Mouse (Mus musculus) adrenal gland, postnatal 4 days (tissue): ENCODE data around the gene Nkx1-1. TPM values are rescaled to one million over a fixed set of nuclear protein-coding genes. Genes with fewer than 3 reads are reported as not detected.

Experiments
- DNase-seq, 2 experiments: peaks; one replicate each; pipeline ENCODE4 v3.0.0; 2021 to 2022; ENCODE audit warnings: low spot score in 2 of 2, mixed read lengths in 2 of 2
- long read RNA-seq, 2 experiments: library from polyadenylated mRNA; stranded (forward); transcript quantifications; one replicate each; pipeline ENCODE4 v2.0.0; 2021
- total RNA-seq, 2 experiments: library from RNA; stranded (reverse); gene quantifications; 2 replicates each; pipeline ENCODE4 v1.2.3; 2021

Gene Nkx1-1
- not detected for total RNA-seq
- long read RNA-seq, experiment 1: 0 reads
- long read RNA-seq, experiment 2: 0 reads

GRCm38 (mm10) chr5:33433201-33434138 lies at the start of gene Nkx1-1:
TSS of gene Nkx1-1 (minus strand) at chr5:33433976.
- DNase-seq: no peak

DNA sequence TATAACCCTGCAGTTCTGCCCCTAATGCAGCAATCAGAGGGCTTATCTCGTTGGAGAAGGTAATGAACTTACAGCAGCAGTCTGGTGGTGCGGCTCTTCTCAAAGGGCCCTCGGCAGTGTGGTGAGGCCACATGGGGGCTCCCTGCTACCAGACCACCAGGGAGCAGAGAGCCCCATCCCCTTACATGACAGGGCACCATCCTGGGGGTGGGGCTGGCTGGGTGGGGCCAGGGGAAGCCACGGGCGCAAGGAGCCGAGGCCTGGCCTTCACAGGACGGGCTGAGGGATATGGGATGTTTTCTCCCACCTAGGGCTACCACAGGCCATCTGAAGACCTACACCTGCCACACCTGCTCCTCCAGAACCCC lies 47.5 kb upstream of the Nkx1-1 start:
- no peak for DNase-seq

DNA sequence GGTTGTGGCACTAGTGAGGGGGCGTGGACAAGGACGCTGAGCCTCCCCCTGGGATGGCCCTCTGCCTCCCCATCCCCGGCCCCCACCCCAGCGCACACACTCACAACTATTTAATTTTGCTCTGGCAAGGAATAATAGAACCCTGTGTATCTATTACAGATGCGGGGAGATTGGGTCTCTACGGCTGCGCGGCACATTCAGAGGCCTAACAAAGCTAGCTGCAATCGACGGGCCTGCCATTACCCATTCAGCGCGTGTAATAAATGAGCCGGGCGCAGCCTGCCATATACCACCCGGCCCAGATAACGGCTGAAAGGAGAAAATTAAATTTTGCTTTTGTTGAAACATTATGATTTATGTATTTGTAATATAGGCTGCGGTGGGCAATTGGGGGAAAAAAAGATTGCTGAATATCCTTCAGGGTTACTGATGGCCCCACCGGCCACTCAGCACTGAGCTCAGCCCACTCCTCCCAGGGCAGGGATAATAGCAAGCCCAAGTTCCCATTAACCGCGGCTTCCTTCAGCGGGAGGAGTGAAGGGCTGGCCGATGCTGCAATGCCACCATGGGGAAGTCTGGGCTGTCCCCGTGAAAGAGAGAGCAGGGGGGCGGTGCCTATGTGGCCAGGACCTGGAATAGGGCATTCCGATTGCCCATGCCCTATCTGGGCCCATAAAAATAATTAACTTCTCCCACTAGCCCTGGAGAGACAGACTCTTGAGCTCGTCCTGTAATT lies 47.0 kb upstream of the Nkx1-1 start:
- no peak for DNase-seq

- DNase-seq: no peak
These were observed 31.7 kb upstream of the Nkx1-1 start for GRCm38 (mm10) chr5:33465464-33465863.

DNA sequence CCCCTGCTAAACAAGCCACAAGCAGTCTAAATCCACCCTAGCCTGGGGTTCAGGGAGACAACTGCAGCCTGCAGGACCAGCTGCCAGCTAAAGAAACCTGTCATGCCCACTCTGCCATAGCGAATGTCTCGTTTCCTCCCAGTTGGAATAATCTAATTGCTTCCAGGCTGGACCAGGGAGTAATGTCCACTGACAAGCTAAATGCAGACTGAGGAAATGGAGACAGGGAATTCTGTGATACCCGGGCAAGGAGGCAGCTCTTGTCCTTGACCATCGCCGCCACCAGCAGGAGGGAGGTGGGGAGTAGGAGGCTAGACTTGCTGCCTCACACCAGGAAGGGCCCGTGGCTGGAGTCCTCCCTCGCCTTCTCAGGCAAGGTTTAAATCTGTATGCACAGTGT lies 30.6 kb upstream of the Nkx1-1 start:
- no peak for DNase-seq

DNA sequence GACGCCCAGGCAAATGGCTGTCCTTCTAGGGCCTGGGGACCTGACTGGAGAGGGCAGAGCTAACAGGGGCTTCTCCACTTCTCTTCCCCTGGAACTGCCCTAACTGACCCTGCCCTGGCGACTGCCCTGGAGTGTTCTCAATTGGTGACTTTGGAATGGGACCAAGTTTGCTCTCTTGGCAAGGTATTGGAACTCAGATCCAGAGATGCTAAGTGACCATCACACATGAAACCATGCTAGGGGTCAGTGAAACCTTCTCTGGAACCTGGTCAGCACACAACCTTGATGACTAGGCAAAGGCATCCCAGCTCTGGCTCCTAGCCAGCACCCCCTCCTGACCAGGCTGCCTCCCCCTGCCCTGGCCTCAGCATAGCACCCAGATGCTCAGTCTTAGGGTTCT lies 25.3 kb upstream of the Nkx1-1 start:
- DNase-seq: no peak

DNA sequence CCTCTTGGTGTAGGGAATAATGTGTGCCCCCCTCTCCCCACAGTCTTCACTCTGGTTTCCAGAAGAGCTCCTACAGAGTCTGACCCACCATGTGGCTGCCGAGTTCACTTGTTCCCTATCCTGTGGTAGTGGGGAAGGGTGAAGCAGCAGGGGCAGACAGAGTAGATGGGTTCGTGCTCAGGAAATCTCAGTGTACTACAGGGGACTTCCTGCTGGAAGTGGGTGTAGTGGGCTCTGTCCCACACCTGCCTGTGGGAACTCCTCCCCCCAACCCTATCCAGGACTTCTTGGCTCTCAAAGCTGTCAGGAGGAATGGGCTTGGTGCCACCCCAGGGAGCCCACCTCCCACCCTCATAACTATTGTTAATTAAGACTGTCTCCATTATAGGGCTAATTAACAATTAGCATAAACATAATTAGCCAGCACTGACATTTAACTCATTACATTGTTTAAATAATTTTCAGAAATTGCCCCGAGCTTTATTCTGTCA lies 24.4 kb upstream of the Nkx1-1 start:
- DNase-seq: no peak

DNA sequence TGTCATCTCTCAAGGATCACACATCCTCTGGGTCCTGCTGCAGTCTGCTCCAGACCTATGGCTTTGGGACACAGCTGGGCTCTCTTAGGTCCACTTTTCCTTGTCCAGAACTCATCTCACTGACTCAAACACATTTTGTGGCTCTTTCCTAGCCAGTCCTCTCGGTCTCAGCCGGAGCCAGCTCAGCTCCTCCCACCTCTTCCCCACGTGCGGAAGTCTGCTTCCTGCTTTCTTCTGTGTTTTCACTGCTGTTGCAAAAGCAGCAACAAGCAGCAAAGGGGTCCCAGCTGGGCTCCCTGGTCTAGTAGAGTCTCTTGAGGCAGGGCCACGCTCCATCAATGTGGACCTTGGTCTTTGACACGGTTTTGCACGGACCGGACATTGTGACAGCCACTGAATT lies 22.0 kb upstream of the Nkx1-1 start:
- DNase-seq: no peak

GRCm38 (mm10) chr5:33443794-33444193 lies 10.0 kb upstream of the Nkx1-1 start:
- DNase-seq: no peak

- peak in 1 of 2 experiments; percentile 55 for DNase-seq
These were observed 9.3 kb upstream of the Nkx1-1 start for GRCm38 (mm10) chr5:33442927-33443710.

- DNase-seq: peak; percentile 84 to 89
These were observed 4.4 kb upstream of the Nkx1-1 start for GRCm38 (mm10) chr5:33438214-33438613.

- DNase-seq: no peak
These were observed 2.2 kb upstream of the Nkx1-1 start for GRCm38 (mm10) chr5:33435941-33436340.

- no peak for DNase-seq
These were observed 1.4 kb upstream of the Nkx1-1 start for GRCm38 (mm10) chr5:33435151-33435550.

DNA sequence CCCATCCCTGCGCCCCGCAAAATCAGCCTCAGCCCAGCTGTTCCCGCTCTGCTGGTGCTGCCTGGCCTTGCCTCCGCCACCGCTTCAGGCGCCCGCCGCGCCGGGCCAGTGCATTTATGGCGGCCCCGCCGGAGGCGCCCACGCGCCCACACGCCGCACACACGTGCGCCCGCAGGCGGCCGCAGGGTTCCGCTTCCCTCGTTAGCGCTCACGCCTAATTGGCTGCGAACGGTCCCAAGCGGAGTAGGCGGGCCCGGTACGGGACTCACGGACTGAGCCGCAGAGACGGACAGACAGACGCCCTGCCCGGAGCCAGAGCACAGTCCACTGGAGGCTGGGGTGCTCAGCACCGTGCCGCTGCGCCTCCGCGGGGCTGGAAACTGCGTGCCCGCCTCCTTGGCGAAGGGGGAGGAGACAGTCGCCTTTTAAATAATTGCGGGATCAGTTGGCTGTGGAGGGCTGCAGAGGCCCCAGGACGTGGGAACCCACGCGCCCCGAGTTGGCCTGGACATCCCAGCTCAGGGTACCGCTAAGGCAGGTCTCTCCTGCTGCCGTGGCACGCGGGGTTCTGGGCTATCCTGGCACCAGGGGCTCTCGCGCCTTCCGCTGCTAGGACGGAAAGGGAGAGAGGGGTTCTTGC lies 485 bp upstream of the Nkx1-1 start:
- no peak for DNase-seq

- no peak for DNase-seq
These were observed 1.5 kb downstream of the Nkx1-1 start for GRCm38 (mm10) chr5:33432057-33432935.

GRCm38 (mm10) chr5:33431173-33432005 lies 2.4 kb downstream of the Nkx1-1 start:
- DNase-seq: no peak

GRCm38 (mm10) chr5:33430511-33431172 lies 3.1 kb downstream of the Nkx1-1 start:
- DNase-seq: no peak

DNA sequence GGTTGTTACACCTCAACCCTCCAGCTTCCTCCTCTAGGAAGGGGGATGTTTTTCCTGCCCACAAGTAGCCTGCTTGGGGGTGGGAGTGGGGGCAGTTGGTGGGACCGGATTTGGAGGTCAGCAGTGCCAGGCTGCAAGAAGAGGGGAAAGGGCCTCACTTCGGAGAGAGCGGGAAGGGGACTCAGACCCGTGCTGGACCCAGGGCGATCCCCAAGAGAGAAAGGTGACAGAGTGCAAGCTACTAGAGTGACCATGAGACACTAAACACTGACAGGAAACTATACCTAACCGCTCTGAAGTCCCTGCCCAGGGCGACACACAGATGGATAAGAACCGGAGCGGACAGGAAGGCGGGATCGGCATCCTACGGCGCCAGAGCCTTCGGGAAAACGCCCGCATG lies 3.7 kb downstream of the Nkx1-1 start:
- DNase-seq: no peak
